Mouse (Mus musculus) left cerebral cortex, postnatal 36 days (tissue): ENCODE measurements at regions not wholly inside any gene's neighbourhood (a gene's known extent, or its start where the extent isn't known, plus 50 kb on each side); places are given as distances from the start of the nearest gene placed in this dataset.

Source experiments
- DNase-seq, 2 experiments: peaks; one replicate each; pipeline ENCODE4 v3.0.0; 2021 to 2022; ENCODE audit warnings: low spot score in 2 of 2, mixed read lengths in 1 of 2
- intact Hi-C: fragments of 180-260 bp; cut with DNase I; formaldehyde crosslinking; loops from one replicate; pipeline ENCODE4 v1.15.1; 2025

- intact Hi-C loops = no loop called here
- DNase-seq = no peak
Measured at GRCm38 (mm10) chr12:54461411-54461810, 195.0 kb downstream of the Sptssa start.

- intact Hi-C loops = no loop called here
- DNase-seq = no peak
Measured at GRCm38 (mm10) chr12:54460135-54460523, 196.2 kb downstream of the Sptssa start.

- intact Hi-C loops = no loop called here
- no peak for DNase-seq
Measured at GRCm38 (mm10) chr12:54459462-54460134, 196.8 kb downstream of the Sptssa start.

GRCm38 (mm10) chr12:54456731-54457130 is 199.6 kb downstream of the Sptssa start:
- no peak for DNase-seq
- intact Hi-C loops = no loop called here

- DNase-seq = no peak
- intact Hi-C loops = no loop called here
Measured at GRCm38 (mm10) chr12:54454606-54455005, 201.8 kb downstream of the Sptssa start.

GRCm38 (mm10) chr12:54453343-54453742 is 203.0 kb downstream of the Sptssa start:
- DNase-seq = no peak
- intact Hi-C loops = no loop called here

- intact Hi-C loops = no loop called here
- DNase-seq = no peak
Measured at GRCm38 (mm10) chr12:54450369-54450768, 206.0 kb downstream of the Sptssa start.

- intact Hi-C loops = no loop called here
- DNase-seq = no peak
Measured at GRCm38 (mm10) chr12:54448221-54448620, 208.2 kb downstream of the Sptssa start.

- intact Hi-C loops = no loop called here
- DNase-seq = no peak
Measured at GRCm38 (mm10) chr12:54447354-54447753, 209.0 kb downstream of the Sptssa start.

- intact Hi-C loops = no loop called here
- DNase-seq = no peak
Measured at GRCm38 (mm10) chr12:54446356-54446755, 210.0 kb downstream of the Sptssa start.

- no peak for DNase-seq
- intact Hi-C loops = no loop called here
Measured at GRCm38 (mm10) chr12:54444416-54444815, 212.0 kb downstream of the Sptssa start.

- intact Hi-C loops = no loop called here
- DNase-seq = no peak
Measured at GRCm38 (mm10) chr12:54443285-54443684, 213.1 kb downstream of the Sptssa start.

GRCm38 (mm10) chr12:54442408-54442807 is 214.0 kb downstream of the Sptssa start:
- intact Hi-C loops = no loop called here
- no peak for DNase-seq

GRCm38 (mm10) chr12:54440851-54441593 is 215.4 kb downstream of the Sptssa start:
- no peak for DNase-seq
- intact Hi-C loops = no loop called here

- DNase-seq = no peak
- intact Hi-C loops = no loop called here
Measured at GRCm38 (mm10) chr12:54438793-54439192, 217.6 kb downstream of the Sptssa start.

GRCm38 (mm10) chr12:54425236-54425635 is 221.6 kb upstream of the Egln3 start:
- intact Hi-C loops = no loop called here

GRCm38 (mm10) chr12:54414829-54415228 is 211.2 kb upstream of the Egln3 start:
- intact Hi-C loops = no loop called here
- no peak for DNase-seq

More at GRCm38 (mm10) chr12:54425236-54425635, 221.6 kb upstream of the Egln3 start:
- DNase-seq = no peak

GRCm38 (mm10) chr12:54414201-54414600 is 210.5 kb upstream of the Egln3 start:
- no peak for DNase-seq
- intact Hi-C loops = no loop called here

GRCm38 (mm10) chr12:54410038-54410605 is 206.5 kb upstream of the Egln3 start:
- DNase-seq = no peak
- intact Hi-C loops = no loop called here

GRCm38 (mm10) chr12:54408906-54409305 is 205.2 kb upstream of the Egln3 start:
- DNase-seq = no peak
- intact Hi-C loops = no loop called here

GRCm38 (mm10) chr12:54407301-54407896 is 203.7 kb upstream of the Egln3 start:
- DNase-seq = no peak
- intact Hi-C loops = no loop called here
